Mouse (Mus musculus) liver (tissue): Measurements from ENCODE around the gene Nrbp1.
"Not testable (repeated sequence)": the region's sequence is repeated elsewhere in the genome, so short reads cannot be mapped to it uniquely, and the experiment has no call there.

Experiments
- DNase-seq: peaks from one replicate; pipeline ENCODE4 v3.0.0-alpha.2; 2020; ENCODE audit warnings: mixed read lengths

The Nrbp1 gene

GRCm38 (mm10) chr5:31216554-31216953, 24.1 kb upstream of the Nrbp1 start:
- not testable (repeated sequence) for DNase-seq

GRCm38 (mm10) chr5:31218294-31218693, 22.4 kb upstream of the Nrbp1 start:
- peak; percentile 84 for DNase-seq

- DNase-seq, result no peak
Measured at GRCm38 (mm10) chr5:31219070-31219469, 21.6 kb upstream of the Nrbp1 start.

DNA sequence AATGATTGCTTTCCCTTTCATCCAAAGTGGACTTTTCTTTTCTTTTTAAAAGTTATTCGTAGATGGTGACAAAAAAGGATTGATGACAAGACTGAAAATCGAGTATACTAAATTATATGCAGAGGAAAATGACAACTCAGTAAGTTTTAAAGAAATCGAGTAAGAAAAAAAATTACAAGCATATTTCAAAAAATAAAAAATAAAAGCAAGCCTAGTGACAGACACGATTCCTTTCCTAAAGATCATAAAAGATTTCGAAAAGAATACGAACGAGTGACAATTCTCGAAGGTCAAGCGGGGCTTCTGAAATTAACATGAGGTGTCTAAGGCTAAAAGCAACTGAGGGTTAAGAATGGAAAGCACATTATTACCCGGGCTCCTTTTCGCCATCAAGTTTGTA, 21.2 kb upstream of the Nrbp1 start:
- DNase-seq, result no peak

GRCm38 (mm10) chr5:31219911-31220447, 20.7 kb upstream of the Nrbp1 start:
- DNase-seq, result peak; percentile 67

GRCm38 (mm10) chr5:31220448-31221303, 20.0 kb upstream of the Nrbp1 start, which contains the start of gene Ppm1g:
Ppm1g (minus strand) TSS chr5:31220687.
- DNase-seq, result peak; percentile 99

- peak; percentile 79 for DNase-seq
Measured at GRCm38 (mm10) chr5:31221304-31221945, 19.2 kb upstream of the Nrbp1 start.

DNA sequence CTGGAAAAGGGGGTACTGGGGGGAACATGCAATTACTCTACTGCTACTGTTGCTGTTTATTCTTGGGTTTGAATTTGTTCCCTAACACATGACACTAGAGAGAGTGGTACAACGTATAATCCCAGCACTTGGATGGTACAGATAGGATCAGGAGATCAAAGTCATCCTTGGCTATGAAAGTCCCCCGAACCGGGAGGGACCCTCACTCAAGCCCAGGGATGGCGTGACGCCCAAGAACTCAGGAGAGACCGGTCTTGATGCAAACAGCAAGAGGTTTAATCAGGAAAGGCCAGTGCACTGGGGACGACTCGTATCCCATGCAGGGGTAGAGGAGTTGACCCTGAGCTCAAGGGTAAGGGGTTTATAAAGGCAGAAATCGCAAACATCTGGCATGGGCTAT, 18.0 kb upstream of the Nrbp1 start:
- DNase-seq, result no peak

- DNase-seq, result no peak
Measured at GRCm38 (mm10) chr5:31226641-31227040, 14.0 kb upstream of the Nrbp1 start.

GRCm38 (mm10) chr5:31241522-31242034, 914 bp downstream of the Nrbp1 start:
- no peak for DNase-seq

- DNase-seq, result no peak
Measured at GRCm38 (mm10) chr5:31242191-31242590, 1.5 kb downstream of the Nrbp1 start.

GRCm38 (mm10) chr5:31250716-31251115, 10.1 kb downstream of the Nrbp1 start:
- DNase-seq, result no peak

GRCm38 (mm10) chr5:31251541-31252101, 11.0 kb downstream of the Nrbp1 start, which contains the start of gene Krtcap3:
Krtcap3 (plus strand) TSS chr5:31251691.
- DNase-seq, result peak; percentile 63

DNA sequence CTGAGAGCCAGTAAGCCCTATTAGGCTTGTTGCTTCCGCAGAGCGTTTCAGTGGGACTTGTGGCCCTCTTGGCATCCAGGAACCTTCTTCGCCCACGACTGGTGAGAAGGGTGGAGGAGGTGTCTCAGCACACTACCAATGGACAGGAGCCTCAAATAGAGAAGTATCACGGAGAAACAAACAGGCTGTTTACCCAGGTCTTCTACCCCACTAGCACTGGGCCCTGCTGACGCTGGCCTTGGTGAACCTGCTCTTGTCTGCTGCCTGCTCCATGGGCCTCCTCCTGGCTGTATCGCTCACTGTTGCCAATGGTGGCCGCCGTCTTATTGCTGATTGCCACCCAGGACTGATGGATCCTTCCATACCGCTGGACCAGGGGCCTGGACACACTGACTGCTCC, 11.5 kb downstream of the Nrbp1 start:
- no peak for DNase-seq

DNA sequence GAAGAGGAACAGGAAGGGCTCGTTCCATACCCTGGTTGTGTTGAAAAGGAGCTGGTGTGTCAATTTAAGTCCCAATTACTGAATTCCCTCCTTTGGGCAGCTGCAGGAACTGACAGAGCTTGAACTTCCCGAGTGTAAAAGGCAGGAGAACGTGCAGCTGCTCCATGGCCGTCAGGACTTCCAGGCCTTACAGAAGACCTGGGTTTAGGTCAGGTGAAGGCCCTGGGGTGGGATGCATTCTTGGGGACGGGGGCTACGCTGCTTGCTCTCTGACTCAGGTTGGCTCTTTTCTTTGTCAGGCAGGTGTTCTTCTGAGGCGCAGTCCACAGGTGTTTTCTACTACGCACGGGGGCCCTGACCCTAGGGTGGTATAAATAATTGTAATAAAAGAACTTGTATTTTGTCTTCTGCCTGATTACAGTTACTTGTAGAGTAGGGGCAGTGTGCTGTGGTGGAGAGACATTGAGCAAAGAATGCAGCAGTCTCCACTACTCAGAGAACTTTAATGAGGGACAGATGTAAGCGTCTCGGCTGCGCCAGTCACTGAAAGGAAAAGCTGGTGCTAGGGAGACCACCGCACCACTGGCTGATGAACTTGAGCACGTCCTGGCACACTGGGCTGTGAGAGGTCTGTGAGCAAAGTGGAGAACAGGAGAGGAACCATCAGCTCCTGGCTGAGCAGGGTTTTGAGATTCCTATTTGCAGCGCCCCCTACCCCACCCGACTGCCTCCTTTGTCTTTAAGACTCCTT, 12.3 kb downstream of the Nrbp1 start:
- no peak for DNase-seq

DNA sequence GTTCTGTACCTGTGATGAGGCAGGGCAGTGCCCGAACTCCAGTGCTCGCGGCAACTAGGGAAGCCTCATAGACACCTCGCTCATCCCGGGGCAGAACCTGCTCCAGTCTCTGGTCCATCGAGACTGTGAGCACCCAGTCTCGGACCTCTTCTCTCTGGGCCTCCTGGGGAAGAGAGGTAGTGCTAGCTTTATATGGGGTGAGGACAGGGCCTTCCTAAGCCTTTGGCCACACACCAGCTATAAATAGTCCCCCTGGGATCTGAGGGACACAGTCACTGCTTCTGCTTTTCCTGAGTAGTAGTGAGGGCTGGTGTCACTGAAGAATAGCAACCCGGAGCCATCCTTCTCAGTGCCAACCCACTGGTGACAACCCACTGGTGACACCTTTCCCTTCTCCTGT, 13.1 kb downstream of the Nrbp1 start:
- no peak for DNase-seq

- DNase-seq, result no peak
Measured at GRCm38 (mm10) chr5:31254452-31254851, 13.8 kb downstream of the Nrbp1 start.

- DNase-seq, result no peak
Measured at GRCm38 (mm10) chr5:31254901-31255300, 14.2 kb downstream of the Nrbp1 start.

- DNase-seq, result no peak
Measured at GRCm38 (mm10) chr5:31255381-31255780, 14.7 kb downstream of the Nrbp1 start.

GRCm38 (mm10) chr5:31255971-31256370, 15.3 kb downstream of the Nrbp1 start:
- DNase-seq, result no peak

DNA sequence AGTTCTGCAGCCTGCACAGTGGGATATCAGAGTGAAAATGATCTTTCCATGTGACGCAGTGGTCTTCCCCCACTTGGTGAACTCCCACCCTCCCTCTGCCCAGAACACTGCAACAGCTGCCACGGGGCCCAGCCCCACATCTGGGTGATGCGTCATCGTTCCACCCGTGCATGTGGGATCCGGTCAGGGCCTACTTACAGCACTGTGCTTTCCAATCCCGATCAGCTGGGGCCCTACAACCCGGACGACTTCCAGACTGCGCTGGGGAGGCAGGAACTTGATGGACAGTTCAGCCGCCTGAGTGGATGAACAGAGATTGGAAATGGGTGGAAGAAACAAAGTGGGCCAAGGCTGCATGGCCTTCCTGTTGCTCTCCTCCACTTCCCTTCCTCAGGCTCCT, 17.0 kb downstream of the Nrbp1 start:
- no peak for DNase-seq

- no peak for DNase-seq
Measured at GRCm38 (mm10) chr5:31266101-31266500, 25.4 kb downstream of the Nrbp1 start.

DNA sequence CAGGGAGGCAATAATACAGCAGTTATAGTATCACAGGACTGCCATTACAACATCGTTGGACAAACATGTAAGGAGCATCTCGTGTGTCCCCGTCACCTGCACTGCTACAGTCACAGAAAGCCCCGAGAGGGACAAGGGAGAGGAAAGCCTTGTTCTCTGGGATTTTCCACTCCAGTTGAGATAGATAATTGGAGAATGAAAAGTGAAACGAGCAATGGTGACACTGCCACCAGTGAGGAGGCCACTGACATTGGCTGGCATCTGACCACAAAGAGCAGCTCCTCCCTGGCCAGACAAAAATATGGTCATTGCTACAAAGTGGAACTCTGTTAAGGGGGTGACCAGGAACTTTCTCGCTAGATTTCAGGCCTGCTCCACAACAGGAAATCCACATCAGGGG, 27.0 kb downstream of the Nrbp1 start:
- no peak for DNase-seq
